Mouse (Mus musculus) thymus, adult 18-20 months (tissue): ENCODE measurements around the gene Podxl2.

ENCODE experiments used
- DNase-seq, 2 experiments: peaks; one replicate each; pipeline ENCODE4 v3.0.0; 2022; ENCODE audit warnings: mixed read lengths in 2 of 2

Gene Podxl2

GRCm38 (mm10) chr6:88886417-88886967 is 11.6 kb upstream of the Podxl2 start:
- DNase-seq = peak; percentile 75 to 84

- DNase-seq = no peak
Measured at GRCm38 (mm10) chr6:88885644-88886416, 11.0 kb upstream of the Podxl2 start.

GRCm38 (mm10) chr6:88884690-88885089 is 9.8 kb upstream of the Podxl2 start:
- no peak for DNase-seq

- DNase-seq = no peak
Measured at GRCm38 (mm10) chr6:88884195-88884594, 9.4 kb upstream of the Podxl2 start.

GRCm38 (mm10) chr6:88881334-88881733 is 6.5 kb upstream of the Podxl2 start:
- no peak for DNase-seq

- DNase-seq = no peak
Measured at GRCm38 (mm10) chr6:88879471-88879870, 4.6 kb upstream of the Podxl2 start.

GRCm38 (mm10) chr6:88873965-88874867 is 628 bp downstream of the Podxl2 start:
- no peak for DNase-seq

- peak in 1 of 2 experiments; percentile 41 for DNase-seq
Measured at GRCm38 (mm10) chr6:88872811-88873210, 2.0 kb downstream of the Podxl2 start.

- no peak for DNase-seq
Measured at GRCm38 (mm10) chr6:88871546-88871945, 3.3 kb downstream of the Podxl2 start.

GRCm38 (mm10) chr6:88870594-88870993 is 4.2 kb downstream of the Podxl2 start:
- no peak for DNase-seq

GRCm38 (mm10) chr6:88869459-88869858 is 5.4 kb downstream of the Podxl2 start:
- DNase-seq = no peak

- no peak for DNase-seq
Measured at GRCm38 (mm10) chr6:88865704-88866103, 9.1 kb downstream of the Podxl2 start.

GRCm38 (mm10) chr6:88860914-88861313 is 13.9 kb downstream of the Podxl2 start:
- no peak for DNase-seq

GRCm38 (mm10) chr6:88858341-88858740 is 16.5 kb downstream of the Podxl2 start:
- no peak for DNase-seq

- no peak for DNase-seq
Measured at GRCm38 (mm10) chr6:88857830-88858229, 17.0 kb downstream of the Podxl2 start.

GRCm38 (mm10) chr6:88857249-88857648 is 17.6 kb downstream of the Podxl2 start:
- DNase-seq = no peak

GRCm38 (mm10) chr6:88855636-88856035 is 19.2 kb downstream of the Podxl2 start:
- no peak for DNase-seq

GRCm38 (mm10) chr6:88854509-88854908 is 20.3 kb downstream of the Podxl2 start:
- no peak for DNase-seq

GRCm38 (mm10) chr6:88850034-88850433 is 24.8 kb downstream of the Podxl2 start:
- no peak for DNase-seq

- no peak for DNase-seq
Measured at GRCm38 (mm10) chr6:88849270-88849669, 25.6 kb downstream of the Podxl2 start.

- no peak for DNase-seq
Measured at GRCm38 (mm10) chr6:88847571-88847970, 27.3 kb downstream of the Podxl2 start.

GRCm38 (mm10) chr6:88844901-88845565 is 29.8 kb downstream of the Podxl2 start:
- DNase-seq = no peak
